Mouse (Mus musculus) hindbrain, postnatal 0 days (tissue): ENCODE measurements at regions not wholly inside any gene's neighbourhood (a gene's known extent, or its start where the extent isn't known, plus 50 kb on each side); places are given as distances from the start of the nearest gene placed in this dataset.
A peak's percentile ranks its signal among the peaks of the same experiment; 100 is the strongest.

Experiments used
- ATAC-seq: fragments of 200-750 bp; cut with Nextera tagmentation; 2 replicates; pipeline ENCODE4 v1.8.0; 2017; ENCODE audit warnings: mild to moderate bottlenecking, moderate TSS enrichment, moderate library complexity
- DNase-seq: peaks from one replicate; pipeline ENCODE4 v3.0.0-alpha.2; 2015; ENCODE audit warnings: low spot score
- H3K27ac ChIP-seq: fragments of 300-500 bp; sonication (generic); 2 replicates; pipeline ENCODE4 v1.5.1; 2014; ENCODE audit warnings: mild to moderate bottlenecking
- H3K27me3 ChIP-seq: fragments of 300-500 bp; sonication (generic); 2 replicates; pipeline ENCODE4 v1.6.1; 2014; ENCODE audit warnings: low read length, mixed read lengths; ENCODE audit not compliant: insufficient read depth
- H3K36me3 ChIP-seq: fragments of 300-500 bp; sonication (generic); 2 replicates; pipeline ENCODE4 v1.6.1; 2014; ENCODE audit warnings: low read length, mixed read lengths; ENCODE audit not compliant: insufficient read depth
- H3K4me1 ChIP-seq: fragments of 300-500 bp; sonication (generic); 2 replicates; pipeline ENCODE4 v1.6.1; 2014; ENCODE audit warnings: antibody characterized with exemption, low read length, mixed read lengths; ENCODE audit not compliant: insufficient read depth
- H3K4me2 ChIP-seq: fragments of 300-500 bp; sonication (generic); 2 replicates; pipeline ENCODE4 v1.6.1; 2014; ENCODE audit warnings: low read depth, mild to moderate bottlenecking, low read length, moderate library complexity, mixed read lengths
- H3K4me3 ChIP-seq: fragments of 300-500 bp; sonication (generic); 2 replicates; pipeline ENCODE4 v1.5.1; 2014; ENCODE audit warnings: low read length
- H3K9ac ChIP-seq: fragments of 300-500 bp; sonication (generic); replicated peaks from 2 replicates; pipeline ENCODE4 v1.6.1; 2014; ENCODE audit warnings: mild to moderate bottlenecking, low read length, moderate library complexity, mixed read lengths
- H3K9me3 ChIP-seq: fragments of 300-500 bp; sonication (generic); 2 replicates; pipeline ENCODE4 v1.6.1; 2016; ENCODE audit warnings: low read length, mixed read lengths
- CTCF ChIP-seq: IDR thresholded peaks from 2 replicates; pipeline ENCODE4 v1.5.1; 2016; ENCODE audit warnings: antibody characterized with exemption, control low read depth, low read depth
- WGBS: fragments of 180-500 bp; shearing (Covaris S2); extraction: QIAGEN DNeasy Blood & Tissue Kit; methylation state at CpG from one replicate; pipeline ENCODE4 v1.1.7; 2014; 5-methylcytosine and 5-hydroxymethylcytosine counted together

DNA sequence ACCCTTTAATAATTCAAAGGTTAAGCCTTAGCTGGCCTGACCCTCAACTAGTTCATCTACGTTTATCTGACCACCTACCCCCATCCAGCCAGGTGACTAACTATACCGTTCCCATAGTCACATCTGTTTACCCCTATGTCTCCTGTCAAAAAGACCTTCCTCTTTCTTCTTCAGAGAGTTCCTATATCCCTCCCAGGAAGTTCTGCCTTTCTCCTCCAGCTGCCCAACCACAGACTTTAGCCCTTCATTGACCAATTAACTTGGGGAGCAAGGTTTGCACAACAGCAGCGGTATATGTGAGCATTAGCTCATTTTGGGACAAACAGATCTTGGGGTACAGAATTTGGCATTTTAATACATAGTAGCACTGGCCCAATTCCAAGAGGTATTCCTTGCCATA is 237.5 kb downstream of the Gm11146 start:
- no peaks in the 10 kb centered on the region for H3K27me3 ChIP-seq
- H3K4me3 ChIP-seq: no peak overlapping the region
- no peak overlapping the region for H3K4me2 ChIP-seq
- H3K9ac ChIP-seq: no peak overlapping the region
- DNase-seq (no peak), ATAC-seq (no peak)
- H3K36me3 ChIP-seq: no peaks in the 10 kb centered on the region
- no peaks in the 10 kb centered on the region for H3K9me3 ChIP-seq
- 90% methylated on average over 3 of the region's 3 CpGs for WGBS
- H3K4me1 ChIP-seq: no peaks in the 10 kb centered on the region
- H3K27ac ChIP-seq: no peak overlapping the region
- no peak for TF ChIP-seq CTCF

- 82% methylated on average over 5 of the region's 5 CpGs for WGBS
- no peak for TF ChIP-seq CTCF
Observed at GRCm38 (mm10) chr16:77359190-77359589, 242.7 kb downstream of the Gm11146 start.

DNA sequence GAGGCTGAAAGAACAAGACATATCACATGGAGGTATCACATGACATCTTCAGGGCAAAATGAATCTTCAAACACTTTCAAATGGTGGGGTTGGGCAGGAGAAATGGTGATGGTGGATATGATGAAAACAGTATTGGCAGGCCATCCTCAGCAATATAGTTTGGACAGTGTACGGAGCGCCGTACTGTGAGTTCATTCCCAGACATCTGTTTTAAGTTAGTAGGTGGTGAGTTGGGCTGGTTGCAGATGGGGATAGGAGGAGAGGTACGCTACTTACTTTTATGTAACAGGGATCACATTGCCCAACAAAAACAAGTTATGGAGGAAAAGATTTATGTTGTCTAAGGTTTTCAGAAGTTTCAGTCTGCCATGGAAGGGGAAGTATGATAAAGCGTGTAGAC is 246.6 kb downstream of the Gm11146 start:
- H3K4me1 ChIP-seq: no peaks in the 10 kb centered on the region
- ATAC-seq (no peak), DNase-seq (no peak)
- no peaks in the 10 kb centered on the region for H3K27me3 ChIP-seq
- WGBS: 90% methylated on average over 5 of the region's 5 CpGs
- TF ChIP-seq CTCF: no peak
- H3K36me3 ChIP-seq: no peaks in the 10 kb centered on the region
- H3K4me3 ChIP-seq: no peak overlapping the region
- H3K4me2 ChIP-seq: no peak overlapping the region
- H3K9me3 ChIP-seq: no peaks in the 10 kb centered on the region
- H3K9ac ChIP-seq: no peak overlapping the region
- H3K27ac ChIP-seq: no peak overlapping the region

More at GRCm38 (mm10) chr16:77359190-77359589, 242.7 kb downstream of the Gm11146 start:
- Histone ChIP-seq H3K4me1 (no peaks in the 10 kb centered on the region), H3K4me2 (no peak overlapping the region), H3K9me3 (no peaks in the 10 kb centered on the region), H3K36me3 (no peaks in the 10 kb centered on the region), H3K27ac (no peak overlapping the region), H3K9ac (no peak overlapping the region), H3K27me3 (no peaks in the 10 kb centered on the region), H3K4me3 (no peak overlapping the region)
- ATAC-seq (no peak), DNase-seq (no peak)

- Histone ChIP-seq H3K9me3 (no peaks in the 10 kb centered on the region), H3K4me1 (no peaks in the 10 kb centered on the region), H3K27me3 (no peaks in the 10 kb centered on the region), H3K36me3 (no peaks in the 10 kb centered on the region), H3K4me3 (no peak overlapping the region), H3K9ac (no peak overlapping the region), H3K27ac (no peak overlapping the region), H3K4me2 (no peak overlapping the region)
- no peak for TF ChIP-seq CTCF
- ATAC-seq (no peak), DNase-seq (no peak)
- 93% methylated on average over 3 of the region's 3 CpGs for WGBS
Observed at GRCm38 (mm10) chr16:77354201-77354712, 247.6 kb downstream of the Gm11146 start.

- no peak for DNase-seq
- WGBS: 85% methylated on average over 7 of the region's 7 CpGs
- ATAC-seq: no peak
- Histone ChIP-seq H3K4me3 (no peak overlapping the region), H3K36me3 (no peaks in the 10 kb centered on the region), H3K27me3 (no peaks in the 10 kb centered on the region), H3K9ac (no peak overlapping the region), H3K4me2 (no peak overlapping the region), H3K9me3 (no peaks in the 10 kb centered on the region), H3K27ac (no peak overlapping the region), H3K4me1 (no peaks in the 10 kb centered on the region)
- TF ChIP-seq CTCF: no peak
Observed at GRCm38 (mm10) chr16:77346128-77346527, 255.8 kb downstream of the Gm11146 start.

GRCm38 (mm10) chr16:77332285-77332684 is 269.6 kb downstream of the Gm11146 start:
- Histone ChIP-seq H3K27ac (no peak overlapping the region; the same call in 1 of the 2 replicates), H3K36me3 (no peaks in the 10 kb centered on the region), H3K4me2 (peak overlapping the region; percentile 64), H3K27me3 (no peaks in the 10 kb centered on the region), H3K4me1 (peaks cover 6% of the 10 kb centered on the region; the same call in 1 of the 2 replicates), H3K4me3 (peak overlapping the region; percentile 6; the same call in 1 of the 2 replicates), H3K9me3 (no peaks in the 10 kb centered on the region), H3K9ac (no peak overlapping the region)
- WGBS: 48% methylated on average over 6 of the region's 6 CpGs
- ATAC-seq (no peak), DNase-seq (no peak)
- no peak for TF ChIP-seq CTCF

- no peaks in the 10 kb centered on the region for H3K36me3 ChIP-seq
- no peak for TF ChIP-seq CTCF
- H3K27ac ChIP-seq: peak overlapping the region; percentile 84
- H3K4me2 ChIP-seq: peak overlapping the region; percentile 64
- ATAC-seq (no peak), DNase-seq (peak; percentile 54)
- WGBS: 7% methylated on average over 8 of the region's 8 CpGs
- peaks cover 6% of the 10 kb centered on the region; the same call in 1 of the 2 replicates for H3K4me1 ChIP-seq
- no peaks in the 10 kb centered on the region for H3K27me3 ChIP-seq
- H3K9ac ChIP-seq: peak overlapping the region; percentile 56
- peak overlapping the region; percentile 37 for H3K4me3 ChIP-seq
- no peaks in the 10 kb centered on the region for H3K9me3 ChIP-seq
Observed at GRCm38 (mm10) chr16:77330996-77331395, 270.9 kb downstream of the Gm11146 start.
